Mouse (Mus musculus): ENCODE measurements around the gene Mier3.
"Not testable (repeated sequence)": the region's sequence is repeated elsewhere in the genome, so short reads cannot be mapped to it uniquely, and the experiment has no call there.

The Mier3 gene

GRCm38 (mm10) chr13:111687285-111687781 is 6.6 kb downstream of the Mier3 start:
- DNase-seq (ENCODE audit: low spot score in 2 of 2): peak; percentile 71 to 79

DNA sequence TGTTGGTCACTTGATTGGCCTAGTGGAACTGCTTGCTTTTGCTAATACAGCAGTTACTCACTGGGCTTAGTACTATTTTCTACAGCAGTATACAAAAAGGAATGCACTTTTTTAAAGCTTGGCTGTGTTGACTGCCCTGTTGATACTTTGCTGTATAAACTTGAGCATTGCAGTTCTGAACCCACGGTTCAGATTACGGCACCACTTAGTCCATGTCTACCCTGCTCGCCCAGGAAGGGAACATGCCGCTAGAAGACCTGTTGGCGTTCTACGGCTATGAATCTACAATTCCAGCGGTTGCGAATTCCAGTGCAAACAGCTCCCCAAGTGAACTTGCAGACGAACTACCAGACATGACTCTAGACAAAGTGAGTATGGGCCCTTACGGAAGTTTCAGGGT is 22.6 kb downstream of the Mier3 start:
- no peak for DNase-seq (ENCODE audit: low spot score in 2 of 2)

DNA sequence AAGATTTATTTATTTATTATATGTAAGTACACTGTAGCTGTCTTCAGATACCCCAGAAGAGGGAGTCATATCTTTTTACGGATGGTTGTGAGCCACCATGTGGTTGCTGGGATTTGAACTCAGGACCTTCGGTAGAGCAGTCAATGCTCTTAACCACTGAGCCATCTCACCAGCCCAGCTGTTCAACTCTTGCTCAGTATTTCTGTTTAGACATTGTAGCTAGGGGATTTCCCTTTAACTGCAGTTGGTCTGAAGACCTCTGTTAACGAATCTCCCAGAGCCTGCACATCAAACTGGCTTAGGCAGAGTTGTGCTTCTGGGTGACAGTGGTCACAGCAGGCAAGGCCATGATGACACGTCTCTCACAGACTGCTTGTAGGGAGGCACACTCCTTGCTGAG is 23.2 kb downstream of the Mier3 start:
- not testable (repeated sequence) for DNase-seq (ENCODE audit: low spot score in 2 of 2)

DNA sequence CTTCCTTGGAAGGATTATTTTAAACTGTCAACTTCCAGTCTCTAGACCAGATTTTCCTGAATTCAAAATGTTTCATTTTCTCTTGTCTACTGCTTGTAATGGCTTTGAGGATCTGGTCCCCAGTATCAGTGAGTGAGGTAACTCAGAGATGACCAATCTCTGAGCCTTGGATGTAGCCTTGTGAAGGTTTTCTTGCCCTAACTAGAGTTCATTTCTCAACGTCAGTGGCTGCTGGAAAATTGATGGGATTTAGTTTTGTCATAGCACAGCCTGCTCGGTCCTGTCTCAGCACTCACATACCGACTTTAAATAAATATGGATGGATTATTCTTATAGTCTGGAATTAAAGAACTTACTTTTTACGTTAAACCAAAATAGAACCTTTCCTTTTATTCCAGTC is 29.8 kb downstream of the Mier3 start:
- DNase-seq (ENCODE audit: low spot score in 2 of 2): no peak

- no peak for DNase-seq (ENCODE audit: low spot score in 2 of 2)
Measured at GRCm38 (mm10) chr13:111719726-111720125, 38.9 kb downstream of the Mier3 start.

DNA sequence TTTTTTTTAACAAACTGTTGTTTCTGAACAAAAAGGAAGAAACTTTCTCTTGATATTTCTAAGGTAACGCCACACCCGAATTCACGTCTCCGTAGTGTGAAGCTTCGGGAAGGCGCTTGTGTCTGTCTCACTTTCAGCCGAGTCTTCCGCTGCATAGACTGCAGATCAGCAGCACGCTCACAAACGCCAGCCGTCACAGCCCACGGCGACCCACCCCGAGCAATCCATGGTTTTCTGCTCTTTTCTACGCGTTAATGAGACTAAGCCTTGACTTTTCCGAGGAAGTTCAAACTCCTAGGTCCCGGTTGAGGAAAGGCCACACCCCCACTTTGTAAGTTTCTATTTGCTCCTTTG is 44.0 kb downstream of the Mier3 start:
- no peak for DNase-seq (ENCODE audit: low spot score in 2 of 2)

DNA sequence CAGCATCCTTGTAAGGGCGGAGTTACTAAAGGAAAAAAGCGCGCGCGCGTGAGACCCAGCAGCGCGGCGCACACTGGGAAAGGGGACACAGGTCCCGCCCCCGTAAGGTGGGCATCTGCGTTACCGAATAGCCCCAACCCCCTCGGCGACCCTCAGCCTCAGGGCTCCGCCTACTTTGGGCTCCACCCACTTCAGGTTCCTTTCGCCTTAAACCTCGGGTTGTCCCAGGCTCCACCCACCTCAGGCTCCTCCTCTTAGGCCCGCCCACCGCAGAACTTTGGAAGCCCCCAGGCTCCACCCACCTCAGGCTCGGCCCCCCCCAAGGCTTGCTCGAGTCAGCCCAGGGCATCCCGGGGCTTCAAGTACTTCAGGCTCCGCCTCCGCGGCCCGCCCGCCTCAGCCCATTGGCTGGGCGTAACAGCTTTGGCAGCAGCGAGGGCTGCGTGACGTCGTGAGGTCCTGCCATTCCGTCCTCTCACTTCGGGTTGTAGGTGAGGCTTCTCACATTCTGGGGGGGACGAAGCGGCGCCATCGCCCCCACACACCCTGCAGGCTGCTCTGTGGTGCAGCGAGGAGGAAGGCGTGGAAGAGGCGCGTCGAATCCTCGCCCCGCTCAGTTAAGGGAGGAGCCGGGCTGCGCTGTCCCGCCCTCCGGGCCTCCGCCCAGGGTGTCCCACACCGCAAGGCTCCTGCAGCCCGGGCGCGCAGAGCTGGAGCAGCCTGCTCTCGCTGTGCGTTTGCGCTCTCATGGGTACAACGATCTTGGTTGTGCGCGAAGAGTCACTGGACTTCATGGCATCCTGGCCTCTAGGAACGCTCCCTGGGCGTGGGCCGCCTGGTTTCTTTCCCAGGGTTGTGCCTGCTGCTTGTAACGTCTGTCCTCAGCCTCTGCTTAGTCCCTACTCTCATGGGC is 44.6 kb downstream of the Mier3 start:
- peak; percentile 96 for DNase-seq (ENCODE audit: low spot score in 2 of 2)

- no peak for DNase-seq (ENCODE audit: low spot score in 2 of 2)
Measured at GRCm38 (mm10) chr13:111726898-111727297, 46.1 kb downstream of the Mier3 start.

- no peak for DNase-seq (ENCODE audit: low spot score in 2 of 2)
Measured at GRCm38 (mm10) chr13:111741204-111741990, 60.6 kb downstream of the Mier3 start.

GRCm38 (mm10) chr13:111741991-111742615 is 61.3 kb downstream of the Mier3 start:
- peak in 1 of 2 experiments; percentile 48 for DNase-seq (ENCODE audit: low spot score in 2 of 2)

- no peak for DNase-seq (ENCODE audit: low spot score in 2 of 2)
Measured at GRCm38 (mm10) chr13:111744233-111745000, 63.6 kb downstream of the Mier3 start.

DNA sequence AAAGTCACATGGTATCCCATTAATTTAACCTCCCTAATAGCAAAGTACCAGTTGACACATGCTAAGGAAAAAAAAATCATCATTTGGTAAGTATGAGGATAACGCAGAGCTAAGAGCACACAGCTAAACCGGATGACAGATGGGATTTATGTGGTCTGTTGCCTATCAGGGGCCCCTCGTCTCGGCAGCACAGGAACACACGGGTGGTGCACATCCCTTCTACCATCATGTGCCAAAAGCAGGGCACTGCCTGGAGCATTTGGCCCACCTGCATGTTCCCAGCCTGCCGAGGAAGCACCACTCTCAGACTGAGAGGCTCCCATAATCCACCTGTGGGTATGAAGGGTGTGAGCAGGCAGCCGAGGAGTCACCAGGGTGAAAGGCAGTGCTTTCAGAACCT is 64.4 kb downstream of the Mier3 start:
- no peak for DNase-seq (ENCODE audit: low spot score in 2 of 2)

DNA sequence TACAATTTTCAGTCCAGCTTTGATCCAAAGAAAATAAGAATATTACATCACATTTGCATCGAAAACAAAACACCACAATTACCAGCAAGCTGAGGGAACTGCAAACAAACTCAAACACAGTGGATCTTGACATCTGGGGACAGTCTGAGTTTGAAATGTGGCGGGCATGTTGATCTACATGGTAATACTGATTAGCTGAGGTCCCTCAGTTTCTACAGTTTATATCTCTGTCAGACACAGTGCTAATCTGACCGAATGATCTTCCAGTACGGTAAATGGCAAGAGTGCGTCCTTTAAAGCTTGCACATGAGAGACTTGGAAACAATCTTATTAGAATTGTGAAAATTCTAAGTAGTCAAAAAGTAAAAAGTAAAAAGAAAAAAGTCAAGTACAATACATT is 66.1 kb downstream of the Mier3 start:
- no peak for DNase-seq (ENCODE audit: low spot score in 2 of 2)

DNA sequence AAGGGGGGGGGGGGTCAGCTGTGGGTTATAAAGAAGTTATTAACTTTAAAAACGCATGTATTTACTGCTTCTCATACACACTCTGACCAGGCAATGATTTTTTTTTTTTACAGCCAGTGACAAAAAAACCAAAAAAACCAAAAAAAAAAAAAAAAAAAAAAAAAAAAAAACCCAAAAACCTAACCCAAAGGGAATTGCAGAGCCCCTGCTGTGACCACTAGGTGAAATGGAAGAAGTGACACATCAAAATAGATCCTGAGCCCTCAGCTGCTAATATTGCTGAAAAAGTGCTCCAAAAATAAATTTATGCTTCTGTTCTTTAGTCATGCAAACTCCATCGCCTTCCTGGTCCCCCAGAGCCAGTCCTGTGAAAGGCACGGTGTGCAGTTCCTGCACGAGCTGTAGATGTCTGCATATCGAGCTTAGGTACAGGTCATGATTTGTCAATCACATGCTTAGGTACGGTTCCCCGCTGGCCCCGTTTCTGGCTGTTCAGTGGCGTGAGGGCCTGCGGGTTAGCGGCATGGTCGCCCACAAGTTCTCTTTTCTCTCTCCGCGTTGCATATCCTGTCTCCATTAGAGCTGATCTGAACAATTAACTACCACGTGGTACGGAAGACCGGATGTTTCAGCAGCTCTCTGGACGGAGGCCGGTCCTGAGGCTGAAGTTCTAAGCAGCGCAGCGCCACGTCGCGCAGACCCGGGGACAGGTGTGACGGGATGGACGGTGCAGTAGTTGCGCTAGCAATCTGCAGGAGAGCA is 67.7 kb downstream of the Mier3 start:
- DNase-seq (ENCODE audit: low spot score in 2 of 2): no peak

DNA sequence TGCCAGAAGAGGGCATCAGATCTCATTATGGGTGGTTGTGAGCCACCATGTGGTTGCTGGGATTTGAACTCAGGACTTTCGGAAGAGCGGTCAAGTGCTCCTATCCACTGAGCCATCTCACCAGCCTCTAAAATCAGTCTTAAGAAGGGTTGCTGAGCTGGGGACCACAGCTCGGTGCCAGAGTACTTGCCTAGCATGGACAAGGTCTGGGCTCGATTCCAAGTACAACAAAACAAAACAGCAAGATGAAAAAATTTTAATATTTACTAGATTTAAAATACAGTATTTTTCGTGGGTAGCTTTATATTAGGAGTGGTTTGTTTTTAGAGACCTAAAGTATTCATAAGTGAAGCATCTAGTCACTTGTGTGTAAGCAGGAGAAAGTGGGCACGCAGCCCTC is 72.5 kb downstream of the Mier3 start:
- no peak for DNase-seq (ENCODE audit: low spot score in 2 of 2)

- no peak for DNase-seq (ENCODE audit: low spot score in 2 of 2)
Measured at GRCm38 (mm10) chr13:111755377-111755776, 74.6 kb downstream of the Mier3 start.

GRCm38 (mm10) chr13:111755937-111756336 is 75.2 kb downstream of the Mier3 start:
- DNase-seq (ENCODE audit: low spot score in 2 of 2): no peak

GRCm38 (mm10) chr13:111756986-111757385 is 76.2 kb downstream of the Mier3 start:
- DNase-seq (ENCODE audit: low spot score in 2 of 2): no peak

GRCm38 (mm10) chr13:111762526-111762925 is 81.7 kb downstream of the Mier3 start:
- DNase-seq (ENCODE audit: low spot score in 2 of 2): no peak
